Mouse (Mus musculus): ENCODE data around the gene Rer1. TPM values are rescaled to one million over a fixed set of nuclear protein-coding genes. Genes with fewer than 3 reads are reported as not detected.

Rer1 gene
- polyA plus RNA-seq, 1 experiment = 64.6 TPM

DNA sequence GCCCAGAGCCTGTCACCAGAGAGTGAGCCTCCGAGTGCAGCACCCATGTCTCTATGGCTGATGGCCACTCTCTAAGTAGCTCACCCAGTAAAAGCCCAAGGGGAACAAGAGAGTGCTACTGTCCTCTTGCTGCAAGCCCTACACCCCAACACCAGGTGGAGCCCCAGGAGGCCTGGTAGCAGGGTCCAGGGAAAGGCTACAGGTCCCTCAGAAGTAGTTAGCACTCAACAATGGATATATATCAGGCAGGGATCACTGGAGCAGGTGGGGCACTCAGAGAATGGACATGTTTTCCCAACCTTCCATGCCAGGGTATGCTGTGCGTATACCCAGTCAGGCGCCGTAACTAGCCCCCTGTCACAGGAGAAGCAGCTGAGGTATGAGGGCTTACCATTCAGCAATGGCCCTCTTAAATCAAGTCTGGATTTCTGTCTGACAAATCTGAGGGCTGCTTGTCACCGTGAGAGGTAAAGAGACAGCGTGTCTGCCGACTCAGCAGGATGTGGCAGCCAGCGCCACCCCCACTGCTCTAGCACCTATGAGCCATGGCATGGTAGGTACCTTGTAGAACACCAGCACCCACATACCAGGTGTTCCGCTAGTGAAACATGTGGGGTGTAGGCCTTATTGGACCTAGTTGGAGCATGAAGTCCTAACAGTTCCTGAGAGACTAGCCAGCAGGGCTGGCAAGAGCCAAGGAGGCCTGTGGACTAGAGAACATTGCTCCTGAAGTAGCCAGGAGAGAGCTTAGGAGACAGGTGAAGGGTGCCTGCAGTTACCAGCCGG, 43.1 kb upstream of the Rer1 start:
- Histone ChIP-seq H3K4me3 (ENCODE audit: control insufficient read depth, low read depth, low read length) (no peak overlapping the region), H3K27me3 (ENCODE audit: control insufficient read depth, insufficient read depth, low read length) (no peaks in the 10 kb centered on the region), H3K36me3 (ENCODE audit: control insufficient read depth, insufficient read depth, low read length) (no peaks in the 10 kb centered on the region), H3K4me1 (ENCODE audit: control insufficient read depth, insufficient read depth, low read length) (no peaks in the 10 kb centered on the region; the same call in 1 of the 2 replicates), H3K27ac (ENCODE audit: control insufficient read depth, insufficient read depth, low read depth, low read length) (0 out of 2 replicates have a peak overlapping the region, but pooled peaks have one; percentile 5)
- no peak for TF ChIP-seq POLR2A (IDR thresholded peaks at IDR 0.05; ENCODE audit: control insufficient read depth, low read depth, low read length)
- TF ChIP-seq CTCF (IDR thresholded peaks at IDR 0.05; ENCODE audit: control insufficient read depth, insufficient read depth, insufficient replicate concordance, low read depth, low read length) = peak; percentile 28; the same call in 1 of the 2 replicates

DNA sequence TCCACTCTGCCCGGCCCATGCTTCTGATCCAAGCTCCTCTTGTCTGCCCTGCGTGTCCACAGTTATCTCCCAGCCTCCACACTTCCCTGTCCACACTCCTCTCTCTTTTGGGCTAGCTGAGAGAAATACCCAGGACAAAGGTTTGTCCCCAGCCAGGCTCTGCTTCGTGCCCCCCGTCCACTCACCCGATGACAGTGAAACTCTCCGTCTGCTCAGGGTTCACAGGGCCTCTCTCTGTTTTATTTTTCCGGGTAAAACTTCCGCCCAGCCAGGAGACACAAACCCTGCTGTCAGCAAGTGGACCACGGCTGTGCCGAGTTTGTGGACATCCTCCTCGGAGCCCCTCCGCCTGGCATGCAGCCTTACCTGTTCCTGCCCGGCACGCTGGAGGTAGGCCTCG, 42.2 kb upstream of the Rer1 start:
- Histone ChIP-seq H3K27me3 (ENCODE audit: control insufficient read depth, insufficient read depth, low read length) (no peaks in the 10 kb centered on the region), H3K27ac (ENCODE audit: control insufficient read depth, insufficient read depth, low read depth, low read length) (no peak overlapping the region), H3K36me3 (ENCODE audit: control insufficient read depth, insufficient read depth, low read length) (no peaks in the 10 kb centered on the region), H3K4me1 (ENCODE audit: control insufficient read depth, insufficient read depth, low read length) (no peaks in the 10 kb centered on the region; the same call in none of the 2 replicates), H3K4me3 (ENCODE audit: control insufficient read depth, low read depth, low read length) (no peak overlapping the region)
- TF ChIP-seq CTCF (IDR thresholded peaks at IDR 0.05; ENCODE audit: control insufficient read depth, insufficient read depth, insufficient replicate concordance, low read depth, low read length) (no peak), POLR2A (IDR thresholded peaks at IDR 0.05; ENCODE audit: control insufficient read depth, low read depth, low read length) (no peak)

GRCm38 (mm10) chr4:155126602-155127372, 40.6 kb upstream of the Rer1 start:
- Histone ChIP-seq H3K4me3 (ENCODE audit: control insufficient read depth, low read depth, low read length) (no peak overlapping the region), H3K27ac (ENCODE audit: control insufficient read depth, insufficient read depth, low read depth, low read length) (no peak overlapping the region), H3K4me1 (ENCODE audit: control insufficient read depth, insufficient read depth, low read length) (peaks cover 4% of the 10 kb centered on the region), H3K36me3 (ENCODE audit: control insufficient read depth, insufficient read depth, low read length) (no peaks in the 10 kb centered on the region), H3K27me3 (ENCODE audit: control insufficient read depth, insufficient read depth, low read length) (no peaks in the 10 kb centered on the region)
- TF ChIP-seq POLR2A (IDR thresholded peaks at IDR 0.05; ENCODE audit: control insufficient read depth, low read depth, low read length) (no peak), CTCF (IDR thresholded peaks at IDR 0.05; ENCODE audit: control insufficient read depth, insufficient read depth, insufficient replicate concordance, low read depth, low read length) (no peak)

- no peak overlapping the region for H3K27ac ChIP-seq (ENCODE audit: control insufficient read depth, insufficient read depth, low read depth, low read length)
- H3K4me1 ChIP-seq (ENCODE audit: control insufficient read depth, insufficient read depth, low read length) = peaks cover 4% of the 10 kb centered on the region
- H3K27me3 ChIP-seq (ENCODE audit: control insufficient read depth, insufficient read depth, low read length) = no peaks in the 10 kb centered on the region
- TF ChIP-seq POLR2A (IDR thresholded peaks at IDR 0.05; ENCODE audit: control insufficient read depth, low read depth, low read length) = no peak
- no peak for TF ChIP-seq CTCF (IDR thresholded peaks at IDR 0.05; ENCODE audit: control insufficient read depth, insufficient read depth, insufficient replicate concordance, low read depth, low read length)
- no peak overlapping the region for H3K4me3 ChIP-seq (ENCODE audit: control insufficient read depth, low read depth, low read length)
- no peaks in the 10 kb centered on the region for H3K36me3 ChIP-seq (ENCODE audit: control insufficient read depth, insufficient read depth, low read length)
Measured at GRCm38 (mm10) chr4:155126194-155126593, 40.0 kb upstream of the Rer1 start.

- H3K27ac ChIP-seq (ENCODE audit: control insufficient read depth, insufficient read depth, low read depth, low read length) = no peak overlapping the region
- H3K36me3 ChIP-seq (ENCODE audit: control insufficient read depth, insufficient read depth, low read length) = no peaks in the 10 kb centered on the region
- no peak for TF ChIP-seq POLR2A (IDR thresholded peaks at IDR 0.05; ENCODE audit: control insufficient read depth, low read depth, low read length)
- no peak for TF ChIP-seq CTCF (IDR thresholded peaks at IDR 0.05; ENCODE audit: control insufficient read depth, insufficient read depth, insufficient replicate concordance, low read depth, low read length)
- no peaks in the 10 kb centered on the region for H3K27me3 ChIP-seq (ENCODE audit: control insufficient read depth, insufficient read depth, low read length)
- H3K4me1 ChIP-seq (ENCODE audit: control insufficient read depth, insufficient read depth, low read length) = peaks cover 6% of the 10 kb centered on the region
- peak overlapping the region; percentile 69 for H3K4me3 ChIP-seq (ENCODE audit: control insufficient read depth, low read depth, low read length)
Measured at GRCm38 (mm10) chr4:155125310-155125709, 39.1 kb upstream of the Rer1 start.

- Histone ChIP-seq H3K36me3 (ENCODE audit: control insufficient read depth, insufficient read depth, low read length) (no peaks in the 10 kb centered on the region), H3K27me3 (ENCODE audit: control insufficient read depth, insufficient read depth, low read length) (no peaks in the 10 kb centered on the region), H3K27ac (ENCODE audit: control insufficient read depth, insufficient read depth, low read depth, low read length) (no peak overlapping the region), H3K4me3 (ENCODE audit: control insufficient read depth, low read depth, low read length) (peak overlapping the region; percentile 69), H3K4me1 (ENCODE audit: control insufficient read depth, insufficient read depth, low read length) (peaks cover 6% of the 10 kb centered on the region)
- TF ChIP-seq CTCF (IDR thresholded peaks at IDR 0.05; ENCODE audit: control insufficient read depth, insufficient read depth, insufficient replicate concordance, low read depth, low read length) (no peak), POLR2A (IDR thresholded peaks at IDR 0.05; ENCODE audit: control insufficient read depth, low read depth, low read length) (no peak)
Measured at GRCm38 (mm10) chr4:155123868-155124534, 37.8 kb upstream of the Rer1 start.

Measured in testis, adult 2 months (tissue).